Mouse (Mus musculus) heart, adult 2 months (tissue): ENCODE results near the gene Pelp1.

Experiments
- CTCF ChIP-seq: fragments of 200-600 bp; IDR thresholded peaks from 2 replicates; pipeline ENCODE4 v1.8.1; 2022; ENCODE audit warnings: antibody characterized with exemption, mild to moderate bottlenecking, moderate library complexity
- POLR2A ChIP-seq: fragments of 200-500 bp; IDR thresholded peaks from 2 replicates; pipeline ENCODE4 v1.6.1; 2011; ENCODE audit warnings: mild to moderate bottlenecking, low read depth, low read length, control low read depth; ENCODE audit not compliant: insufficient read depth

- TF ChIP-seq POLR2A (no peak), CTCF (no peak)
Measured at GRCm38 (mm10) chr11:70435476-70435875, 25.6 kb upstream of the Pelp1 start.
